Mouse (Mus musculus): Measurements from ENCODE around the gene Vmn2r25. TPM values are rescaled to one million over a fixed set of nuclear protein-coding genes. Genes with fewer than 3 reads are reported as not detected.

Vmn2r25 gene
- total RNA-seq (2023), result not detected in 4 replicates

DNA sequence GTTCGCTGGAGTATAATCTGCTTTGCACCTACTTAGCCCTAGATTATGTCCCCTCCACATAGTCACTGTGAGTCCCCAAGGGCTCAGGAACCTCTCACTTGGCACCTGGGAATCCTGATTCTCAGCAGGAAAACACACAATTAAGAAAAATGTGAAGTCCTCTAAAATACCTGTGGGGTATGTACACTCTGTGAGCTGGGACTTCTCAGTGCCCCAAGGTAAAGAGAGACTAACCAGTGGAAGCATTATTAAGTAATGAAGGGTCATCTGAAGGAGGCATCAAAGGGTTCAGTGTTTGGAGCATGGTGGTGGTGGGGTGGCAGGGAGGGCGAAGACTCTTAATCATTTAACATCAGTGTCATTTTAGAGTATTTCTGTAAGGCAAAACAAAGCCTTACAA is at the start of gene Vmn2r25:
TSS of gene Vmn2r25 (minus strand) at position 101 of the 400 bp plus-strand sequence.

DNA sequence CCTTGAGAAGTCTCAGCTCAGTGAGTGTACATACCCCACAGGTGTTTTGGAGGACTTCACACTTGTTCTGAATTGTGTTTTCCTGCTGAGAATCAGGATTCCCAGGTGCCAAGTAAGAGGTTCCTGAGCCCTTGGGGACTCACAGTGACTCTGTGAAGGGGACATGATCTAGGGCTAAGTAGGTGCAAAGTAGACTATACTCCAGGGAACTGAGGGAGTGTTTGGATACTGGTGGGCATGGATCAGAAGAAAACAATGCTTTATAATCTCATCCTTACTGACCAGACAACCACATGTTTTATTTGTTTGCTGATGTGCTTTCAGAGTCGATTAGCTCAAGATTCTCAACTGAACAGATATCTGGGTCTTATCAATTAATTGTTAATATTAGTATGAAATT is 74.7 kb downstream of the Vmn2r25 start, which contains the start of gene Vmn2r24:
TSS of gene Vmn2r24 (plus strand) at position 301 of the 400 bp plus-strand sequence.

Other genes starting within 250 kb of the Vmn2r25 start
- not detected in 4 replicates for gene Vmn2r22, start 202.7 kb downstream of the Vmn2r25 start, total RNA-seq (2023)
- not detected in 4 replicates for gene Vmn2r23, start 150.8 kb downstream of the Vmn2r25 start, total RNA-seq (2023)
- 0.06 TPM in 1 of 4 replicates, not detected in the others for gene Vmn2r24, start 74.6 kb downstream of the Vmn2r25 start, total RNA-seq (2023)
- gene Vmn2r26, start 171.1 kb upstream of the Vmn2r25 start, total RNA-seq (2023), result 0.09 to 0.18 TPM (median 0.13 TPM) in 4 replicates